Mouse (Mus musculus) CD4-positive, CD25-positive, alpha-beta regulatory T cell, adult 2 months (primary cell): ENCODE data around the gene Tfap2d.

Source experiments
- DNase-seq: peaks from one replicate; pipeline ENCODE4 v3.0.0-alpha.2; 2012; ENCODE audit warnings: low read depth, low spot score

Gene Tfap2d

DNA sequence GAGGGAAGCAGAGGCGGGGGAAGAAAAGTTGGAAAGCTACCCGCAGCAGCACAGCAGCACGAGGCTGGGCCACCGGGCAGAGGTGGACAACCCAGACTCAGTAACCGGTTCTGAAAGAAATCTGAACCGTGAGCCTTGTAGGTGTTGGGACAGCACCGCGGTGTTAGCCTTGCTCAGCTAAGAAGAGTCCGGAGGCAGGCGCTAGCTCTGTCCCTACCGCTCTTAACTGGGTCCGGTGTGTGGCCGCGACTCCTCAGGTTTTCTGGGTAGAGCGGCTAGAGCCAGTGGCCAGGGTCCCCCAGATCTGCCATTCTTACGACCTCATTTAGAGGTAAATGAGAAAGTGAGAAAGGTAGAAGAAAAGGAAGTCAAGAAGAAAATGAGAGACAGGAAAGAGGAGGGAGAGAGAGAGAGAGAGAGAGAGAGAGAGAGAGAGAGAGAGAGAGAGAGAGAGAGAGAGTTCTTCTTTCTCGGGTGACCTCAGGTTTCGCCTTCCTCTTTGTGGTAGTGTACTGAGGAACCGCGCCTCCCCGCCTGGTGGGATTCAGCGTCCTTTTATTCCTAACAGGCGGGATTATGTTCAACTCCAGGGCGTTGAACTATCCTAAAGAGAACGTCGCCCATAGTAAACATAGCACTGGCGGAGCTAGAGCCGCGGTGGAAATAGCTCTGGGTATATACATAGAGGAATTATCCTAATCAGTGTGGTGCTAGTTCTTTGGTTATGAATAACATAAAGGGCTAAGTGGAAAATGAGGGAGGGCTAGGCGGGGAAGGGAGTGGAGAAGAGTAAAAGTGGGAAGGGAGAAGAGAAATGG is 107.6 kb downstream of the Tfap2d start:
- no peak for DNase-seq

DNA sequence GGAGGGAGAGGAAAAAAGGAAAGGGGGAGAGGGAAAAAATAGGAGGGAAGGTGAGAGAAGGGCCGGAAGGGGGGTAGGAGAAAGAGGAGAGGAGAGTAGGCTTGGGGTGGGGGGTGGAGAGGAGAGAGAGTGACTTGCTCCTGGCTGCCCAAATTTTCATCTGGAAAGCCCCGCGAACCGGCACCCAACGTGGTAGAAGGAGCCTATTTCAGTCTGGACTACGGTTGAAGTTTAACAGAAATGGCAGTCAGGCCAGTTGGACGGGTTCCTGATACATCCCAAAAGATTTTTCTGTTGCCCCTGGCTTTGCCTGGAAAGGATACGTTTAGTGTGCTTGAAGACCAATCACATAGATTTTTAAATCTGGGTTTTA is 108.2 kb downstream of the Tfap2d start:
- DNase-seq, result no peak

DNA sequence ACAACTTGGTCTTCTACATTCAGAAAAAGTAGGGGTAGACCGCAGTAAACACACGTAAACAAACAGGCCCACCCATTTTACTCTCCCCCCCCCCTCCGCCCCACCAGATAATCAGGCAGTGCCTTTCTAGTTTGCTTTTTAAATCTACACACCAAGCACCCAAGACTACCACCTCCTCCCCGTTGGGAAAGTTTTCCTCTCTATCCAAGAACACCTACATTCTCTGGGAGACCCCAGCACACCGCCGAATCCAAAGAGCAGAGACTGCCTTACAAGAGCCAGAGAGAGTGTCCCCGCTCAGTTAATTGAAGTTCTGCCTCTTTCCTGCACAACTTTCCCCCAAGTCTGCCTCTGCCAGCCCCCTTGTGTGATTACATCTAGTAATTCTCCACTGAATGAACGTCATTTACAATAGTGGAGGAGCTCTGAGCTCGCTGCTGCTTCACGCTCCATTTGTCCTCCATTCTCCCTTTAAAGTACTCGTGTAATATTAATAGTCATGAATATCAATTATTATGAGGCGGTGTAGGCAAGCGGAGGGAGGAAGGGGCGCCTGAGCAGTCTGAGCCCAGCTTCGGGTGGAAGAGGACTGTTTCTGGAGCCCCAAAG is 108.8 kb downstream of the Tfap2d start:
- no peak for DNase-seq

DNA sequence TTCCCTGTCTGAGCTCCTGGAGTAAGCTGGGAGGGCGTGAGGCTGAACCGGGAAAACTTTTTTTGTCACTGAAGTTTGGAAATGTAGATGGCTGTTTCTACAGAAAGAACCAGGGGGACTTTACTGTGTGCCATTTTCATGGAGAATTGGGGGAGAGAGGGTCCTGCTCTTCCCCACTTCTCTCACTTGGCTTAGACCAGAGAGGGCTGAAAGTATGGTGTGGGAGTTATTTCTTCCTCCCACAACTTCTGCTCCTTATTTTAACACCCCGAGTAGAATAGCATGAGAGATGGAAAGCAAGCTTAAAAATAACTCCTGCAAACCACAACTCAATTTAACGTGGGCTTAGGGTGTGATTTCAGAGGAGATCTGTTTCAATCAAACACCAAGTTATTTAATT is 109.9 kb downstream of the Tfap2d start:
- no peak for DNase-seq

DNA sequence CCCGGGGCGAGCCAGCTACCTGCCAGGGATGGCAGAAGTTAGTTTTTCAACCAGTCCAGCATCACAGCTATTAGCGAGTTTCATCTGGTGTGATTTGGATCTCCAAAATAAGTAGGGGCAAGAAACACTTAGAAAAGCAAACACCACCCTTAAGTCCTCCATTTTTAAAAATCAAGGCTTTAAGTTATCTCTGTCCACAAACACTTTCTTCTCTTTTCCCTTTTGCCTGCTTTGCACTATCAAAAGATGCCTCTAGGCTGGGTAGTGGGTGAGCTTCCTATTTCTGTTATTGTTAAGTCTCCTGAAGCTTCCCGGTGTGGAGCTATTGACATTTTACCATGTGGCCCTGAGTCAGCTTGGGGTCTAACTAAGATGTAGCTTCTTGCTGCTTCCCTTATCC is 110.3 kb downstream of the Tfap2d start:
- no peak for DNase-seq

DNA sequence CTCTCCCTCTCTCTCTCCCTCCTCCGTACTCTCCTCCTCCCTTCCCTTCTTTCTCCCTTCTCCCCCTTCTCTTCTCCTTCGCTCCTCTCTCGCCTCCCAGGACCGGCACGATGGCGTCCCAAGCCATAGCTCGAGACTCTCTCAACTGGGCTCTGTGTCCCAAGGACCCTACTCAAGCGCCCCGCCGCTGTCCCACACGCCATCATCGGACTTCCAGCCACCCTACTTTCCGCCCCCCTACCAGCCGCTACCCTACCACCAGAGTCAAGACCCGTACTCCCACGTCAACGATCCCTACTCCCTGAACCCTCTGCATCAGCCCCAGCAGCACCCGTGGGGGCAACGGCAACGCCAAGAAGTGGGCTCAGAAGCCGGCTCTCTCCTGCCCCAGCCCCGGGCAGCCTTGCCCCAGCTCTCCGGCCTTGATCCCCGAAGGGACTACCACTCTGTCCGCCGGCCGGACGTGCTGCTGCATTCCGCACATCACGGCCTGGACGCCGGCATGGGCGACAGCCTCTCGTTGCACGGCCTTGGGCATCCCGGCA is 111.1 kb downstream of the Tfap2d start:
- no peak for DNase-seq
